Mouse (Mus musculus) naive thymus-derived CD4-positive, alpha-beta T cell, adult 2 months (primary cell): ENCODE measurements around the gene Lrrc17.
"Not testable (repeated sequence)": the region's sequence is repeated elsewhere in the genome, so short reads cannot be mapped to it uniquely, and the experiment has no call there.

Source experiments
- DNase-seq: peaks from one replicate; pipeline ENCODE4 v3.0.0-alpha.2; 2011; ENCODE audit warnings: low read depth

The Lrrc17 gene

DNA sequence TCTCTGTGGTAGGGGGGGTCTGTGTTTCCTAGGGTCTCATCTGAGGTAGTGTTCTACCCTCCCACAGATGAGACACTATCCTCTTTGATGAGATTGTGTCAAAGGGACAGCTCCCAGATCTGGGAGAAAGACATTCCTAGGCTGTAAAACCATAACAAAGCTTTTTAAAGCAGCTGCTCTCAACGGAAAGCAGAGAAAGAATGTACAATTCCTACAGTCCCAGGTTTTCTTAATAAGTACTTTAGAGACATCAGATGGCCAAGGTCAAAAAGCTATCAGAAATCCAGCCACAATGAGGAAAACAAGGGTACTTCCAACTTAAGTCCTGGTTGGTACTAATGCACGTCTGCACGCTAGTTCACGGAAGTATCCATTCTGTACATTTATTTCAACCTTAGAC, 1.1 kb upstream of the Lrrc17 start:
- no peak for DNase-seq

GRCm38 (mm10) chr5:21544821-21545220, 1.5 kb downstream of the Lrrc17 start:
- no peak for DNase-seq

- DNase-seq, result no peak
These were observed 1.9 kb downstream of the Lrrc17 start for GRCm38 (mm10) chr5:21545227-21545626.

DNA sequence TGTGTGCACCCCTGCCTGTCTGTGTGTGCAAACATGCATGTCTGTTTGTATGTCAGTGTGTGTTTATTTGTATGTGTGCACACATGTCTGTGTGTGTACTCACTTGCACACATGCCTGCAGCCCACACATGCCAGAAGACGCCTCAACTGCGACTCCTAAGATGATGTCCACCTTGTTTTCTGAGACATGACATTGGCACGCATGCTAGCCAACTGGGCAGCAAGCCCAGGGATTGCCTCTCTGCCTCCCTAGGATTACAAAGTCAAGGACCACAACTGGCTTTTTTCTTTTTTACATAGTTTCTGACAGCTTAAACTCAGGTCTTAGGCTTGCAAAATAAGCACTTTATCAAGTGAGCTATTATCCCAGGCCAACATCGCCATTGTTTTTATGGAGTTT, 2.4 kb downstream of the Lrrc17 start:
- DNase-seq, result no peak

GRCm38 (mm10) chr5:21547005-21547404, 3.6 kb downstream of the Lrrc17 start:
- no peak for DNase-seq

- DNase-seq, result no peak
These were observed 10.3 kb downstream of the Lrrc17 start for GRCm38 (mm10) chr5:21553685-21554084.

GRCm38 (mm10) chr5:21554732-21555131, 11.4 kb downstream of the Lrrc17 start:
- no peak for DNase-seq

DNA sequence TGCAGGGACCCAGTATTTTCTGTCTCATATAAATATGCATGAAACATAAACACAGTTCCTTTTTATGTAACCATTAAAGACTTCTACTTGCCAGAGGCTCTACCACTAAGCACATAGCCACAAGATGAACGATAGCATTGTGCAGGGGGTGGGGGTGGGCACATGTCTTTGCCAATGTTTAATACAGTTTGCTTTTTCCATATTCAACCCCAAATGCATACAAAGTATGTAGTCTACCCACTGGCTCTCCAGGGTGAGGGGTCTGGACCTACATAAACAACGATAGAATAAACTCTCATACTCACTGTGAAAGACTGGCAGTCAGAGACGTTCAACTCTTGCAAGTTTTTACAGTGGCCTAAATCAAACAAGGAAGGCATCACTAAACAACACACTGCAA, 13.1 kb downstream of the Lrrc17 start:
- no peak for DNase-seq

- no peak for DNase-seq
These were observed 20.6 kb downstream of the Lrrc17 start for GRCm38 (mm10) chr5:21563936-21564335.

DNA sequence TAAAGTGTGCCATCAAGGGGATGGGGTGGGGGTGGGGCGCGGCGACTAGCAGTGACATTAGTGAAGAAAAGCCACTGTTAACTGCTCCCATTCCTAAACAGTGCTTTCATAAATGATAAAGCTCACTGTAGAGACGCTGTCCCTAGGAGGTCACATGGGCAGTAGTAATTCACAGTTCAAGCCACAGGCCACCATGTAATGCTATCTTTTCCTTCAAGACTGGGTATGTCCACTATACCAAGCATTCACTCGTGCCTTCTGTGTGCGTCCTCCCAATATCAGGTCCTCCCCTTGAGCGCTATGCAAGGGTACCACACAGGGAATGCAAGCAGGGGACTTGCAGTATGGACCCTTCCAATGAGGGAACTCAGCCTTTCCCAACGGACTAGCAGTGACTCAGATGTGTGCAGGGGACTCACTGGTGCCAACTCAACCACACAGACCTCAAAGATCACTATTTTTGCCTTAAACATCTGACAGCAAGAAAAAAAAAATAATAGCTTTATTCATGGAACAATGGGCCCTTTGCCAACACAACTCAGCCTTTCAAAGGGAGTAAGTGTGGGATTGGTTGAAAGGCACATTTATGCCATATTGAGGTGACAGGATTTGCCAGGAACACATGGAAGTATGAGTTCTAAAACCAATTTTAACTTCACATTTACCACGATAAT, 22.2 kb downstream of the Lrrc17 start:
- no peak for DNase-seq

- DNase-seq, result no peak
These were observed 24.4 kb downstream of the Lrrc17 start for GRCm38 (mm10) chr5:21567784-21568183.

DNA sequence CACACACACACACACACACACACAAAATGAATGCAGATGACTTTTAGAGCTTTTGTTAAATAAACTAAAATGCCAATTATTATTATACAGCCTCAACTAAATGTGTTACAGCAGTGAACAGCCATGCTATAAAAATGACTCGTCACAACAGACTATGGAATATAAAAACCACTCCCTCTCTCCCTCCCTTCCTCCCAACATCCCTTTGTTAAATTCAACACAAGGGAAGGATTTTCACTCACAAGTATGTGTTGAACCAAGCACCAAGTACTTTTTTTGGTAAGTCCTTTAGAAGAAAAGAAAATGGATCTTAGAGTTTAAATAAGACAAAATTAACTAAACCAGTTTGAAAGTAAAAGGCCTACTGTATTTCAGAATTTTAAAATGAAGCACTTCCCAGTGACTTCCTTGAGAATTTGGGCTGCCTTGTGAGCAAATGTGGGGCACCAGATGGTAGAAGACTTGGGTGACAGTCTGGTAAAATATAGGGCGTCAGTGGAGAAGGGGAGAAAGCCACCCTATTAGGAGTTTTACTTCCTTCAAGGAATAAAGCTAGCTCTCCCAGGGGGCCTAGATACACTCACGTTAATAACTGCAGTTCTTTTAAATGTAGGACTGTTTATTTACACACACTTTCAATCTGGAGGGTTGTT, 29.5 kb downstream of the Lrrc17 start:
- DNase-seq, result no peak

- no peak for DNase-seq
These were observed 31.2 kb downstream of the Lrrc17 start for GRCm38 (mm10) chr5:21574386-21575209.

DNA sequence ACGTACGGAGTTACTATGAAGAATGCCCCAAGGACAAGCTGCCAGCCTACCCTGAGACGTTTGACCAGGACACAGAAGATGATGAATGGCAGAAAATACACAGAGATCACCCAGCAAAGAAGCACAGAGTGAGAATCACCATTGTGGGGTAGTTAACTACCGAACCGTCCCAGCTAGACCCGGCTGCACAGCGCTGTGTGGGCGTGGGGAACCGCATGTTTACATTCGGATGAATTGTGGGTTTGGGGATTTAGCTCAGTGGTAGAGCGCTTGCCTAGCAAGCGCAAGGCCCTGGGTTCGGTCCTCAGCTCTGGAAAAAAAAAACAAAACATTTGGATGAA, 31.8 kb downstream of the Lrrc17 start:
- no peak for DNase-seq

GRCm38 (mm10) chr5:21578136-21578535, 34.8 kb downstream of the Lrrc17 start:
- no peak for DNase-seq

- peak; percentile 42 for DNase-seq
These were observed 43.4 kb downstream of the Lrrc17 start for GRCm38 (mm10) chr5:21586763-21587162.

GRCm38 (mm10) chr5:21587683-21588082, 44.3 kb downstream of the Lrrc17 start:
- no peak for DNase-seq

GRCm38 (mm10) chr5:21588220-21588619, 44.9 kb downstream of the Lrrc17 start:
- no peak for DNase-seq

DNA sequence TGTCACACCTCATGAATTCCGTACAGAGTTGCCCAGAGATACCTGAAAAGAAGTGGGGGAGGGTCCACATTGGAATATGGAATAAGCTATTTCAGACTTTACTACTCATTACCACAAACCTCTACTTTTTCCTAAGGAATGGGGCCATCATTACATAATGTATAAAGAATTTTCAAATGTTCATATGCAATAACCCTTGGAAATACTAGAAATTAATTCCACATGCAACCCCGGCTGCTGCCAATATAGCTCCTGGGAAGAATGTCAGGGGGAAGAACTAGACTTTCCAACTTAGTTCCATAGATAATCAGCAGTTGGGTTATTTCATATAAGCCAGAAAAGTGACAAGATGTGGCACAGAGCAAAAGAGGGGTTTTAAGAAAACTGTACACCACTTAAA, 48.7 kb downstream of the Lrrc17 start:
- DNase-seq, result no peak

- DNase-seq, result no peak
These were observed 49.9 kb downstream of the Lrrc17 start for GRCm38 (mm10) chr5:21593201-21593709.

DNA sequence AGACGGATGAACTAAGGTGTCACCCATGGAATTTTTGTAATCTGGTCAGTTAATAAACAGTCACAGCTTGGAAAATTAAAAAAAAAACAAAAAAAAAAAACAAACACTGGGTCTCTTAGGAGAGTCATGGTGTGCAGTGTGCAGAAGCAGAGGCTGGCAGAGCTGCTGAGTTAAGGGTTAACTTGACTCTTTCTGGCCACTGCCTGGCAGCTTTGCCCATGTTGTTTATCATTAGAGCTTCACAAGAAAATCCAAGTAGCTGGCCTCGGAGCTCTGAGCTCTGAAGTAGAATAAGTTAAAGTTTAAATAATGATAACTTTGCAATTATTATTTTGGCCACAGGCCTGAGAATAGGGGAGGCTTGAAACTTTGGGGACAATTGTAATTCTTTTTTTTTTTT, 56.2 kb downstream of the Lrrc17 start:
- not testable (repeated sequence) for DNase-seq

DNA sequence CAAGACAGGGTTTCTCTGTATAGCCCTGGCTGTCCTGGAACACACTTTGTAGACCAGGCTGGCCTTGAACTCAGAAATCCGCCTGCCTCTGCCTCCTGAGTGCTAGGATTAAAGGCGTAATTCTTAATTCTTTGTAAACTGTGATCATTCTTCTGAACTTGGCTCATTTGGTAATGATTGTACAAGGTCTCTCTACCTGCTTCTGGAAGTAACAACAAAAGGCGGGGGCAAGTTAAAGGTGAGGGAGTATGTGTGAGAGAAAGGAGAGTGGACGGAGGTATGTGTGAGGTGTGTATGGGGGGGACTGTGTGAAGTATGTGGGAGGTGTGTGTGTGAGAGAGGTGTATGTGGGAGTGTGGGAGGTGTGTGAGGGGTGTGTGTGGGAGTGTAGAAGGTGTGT, 56.6 kb downstream of the Lrrc17 start:
- no peak for DNase-seq

DNA sequence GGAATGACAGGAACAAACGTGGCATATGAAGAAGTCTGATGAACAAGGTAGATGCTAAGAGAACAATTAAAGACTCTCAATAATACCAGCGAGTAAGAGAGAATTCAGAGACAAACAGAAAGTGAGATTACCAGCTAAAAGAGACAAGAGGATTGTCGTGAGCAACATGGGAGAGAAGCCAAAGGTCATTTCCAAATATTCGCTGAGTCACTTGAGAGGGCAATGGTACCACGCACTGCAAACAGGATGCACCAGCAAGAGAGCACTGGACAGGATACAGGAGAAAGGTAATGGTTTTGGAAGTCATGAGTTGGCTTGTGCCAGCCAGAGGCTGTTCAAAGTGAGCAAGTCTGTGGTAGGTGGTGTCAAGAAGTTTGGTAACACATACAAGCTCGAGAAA, 62.6 kb downstream of the Lrrc17 start:
- DNase-seq, result no peak
